Mouse (Mus musculus): Measurements from ENCODE around the gene Acbd4.

Acbd4 gene

DNA sequence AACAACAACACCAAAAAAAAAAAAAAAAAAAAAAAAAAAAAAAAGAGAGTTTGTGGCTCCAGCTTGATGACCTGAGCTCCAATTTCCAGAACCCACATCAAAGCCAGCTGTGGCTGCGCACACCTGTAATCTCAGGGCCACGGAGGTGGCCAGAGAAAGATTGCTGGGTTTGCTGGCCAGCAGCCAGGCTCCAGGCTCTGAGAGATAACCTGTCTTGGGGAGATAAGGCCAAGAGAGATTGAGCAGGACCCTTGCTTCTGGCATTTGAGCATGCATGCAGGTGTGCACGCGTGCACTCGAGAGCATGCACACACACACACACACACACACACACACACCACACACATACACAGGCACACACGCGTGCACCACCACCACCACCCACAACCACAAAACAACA is 8.2 kb upstream of the Acbd4 start:
- DNase-seq (ENCODE audit: low spot score in 2 of 2), result no peak

DNA sequence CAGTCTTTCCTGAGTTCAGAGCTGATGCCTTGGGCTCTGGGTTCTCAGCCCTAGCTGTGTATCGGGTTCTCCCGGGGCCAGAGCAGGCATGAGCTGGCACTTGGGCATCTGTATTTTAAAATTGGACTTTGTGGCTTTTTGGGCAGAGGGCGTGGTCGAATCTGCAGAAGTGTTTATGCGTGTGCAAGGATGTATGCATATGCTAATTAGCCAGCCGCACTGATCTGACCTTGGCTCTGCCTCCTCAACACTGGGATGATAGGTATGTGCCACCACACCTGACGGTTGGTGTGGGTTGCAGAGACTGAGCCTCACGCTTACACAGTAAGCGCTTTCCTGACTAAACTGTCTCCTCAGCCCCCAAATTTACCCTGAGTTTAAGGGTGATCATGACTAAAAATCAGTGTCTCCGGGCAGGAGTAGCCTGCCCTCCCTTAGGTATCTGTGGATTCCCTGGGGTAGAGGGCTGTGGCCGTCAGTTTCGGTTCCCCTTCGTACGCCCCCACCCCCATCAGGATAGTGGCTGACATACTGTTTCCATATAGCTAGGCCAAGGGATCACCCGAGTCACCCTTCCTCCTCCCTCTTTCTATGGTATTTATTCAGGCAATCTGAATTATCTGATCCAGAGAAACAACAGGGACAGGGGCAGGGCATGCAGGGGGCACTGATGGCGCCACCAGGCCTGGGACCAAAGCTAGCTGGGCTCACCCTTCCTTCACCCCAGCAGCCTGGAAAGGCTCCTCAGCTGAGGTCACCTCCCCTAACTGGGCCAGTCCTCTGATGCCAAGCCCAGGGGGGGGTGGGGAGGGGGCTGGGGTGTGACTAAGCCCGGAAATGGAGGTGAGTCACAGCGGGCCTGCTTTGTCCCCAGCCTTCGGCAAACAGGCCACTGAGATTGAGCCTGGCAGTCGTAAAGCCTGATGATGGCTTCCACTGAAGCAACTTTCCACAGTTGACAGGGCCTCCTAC is 7.3 kb upstream of the Acbd4 start:
- peak in 1 of 2 experiments; percentile 60 for DNase-seq (ENCODE audit: low spot score in 2 of 2)

DNA sequence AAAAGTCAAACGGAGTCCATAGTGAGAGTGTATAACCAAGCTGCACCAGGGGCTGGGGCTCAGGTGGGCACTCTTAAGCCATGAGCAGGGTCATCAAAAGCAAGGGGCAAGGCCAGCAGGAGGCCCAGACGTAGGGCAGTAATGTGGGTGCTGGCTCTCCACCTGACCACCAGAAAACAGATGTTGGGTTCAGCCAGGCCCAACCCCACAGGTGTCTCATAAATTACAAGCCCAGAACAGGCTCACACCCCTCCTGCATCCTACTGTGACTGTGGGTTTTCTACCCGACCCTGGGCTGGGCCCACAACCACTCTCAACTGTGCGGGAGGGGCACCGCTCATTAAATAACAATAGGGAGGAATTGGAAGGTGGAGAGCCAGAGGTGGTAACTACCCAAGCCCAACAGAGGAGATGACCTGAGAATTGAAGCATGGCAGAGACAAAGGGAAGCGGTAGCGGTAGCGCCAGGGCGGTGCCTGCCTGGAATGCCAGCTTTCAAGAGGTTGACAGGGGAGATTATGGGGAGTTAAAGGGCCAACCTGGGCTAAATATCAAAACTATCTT is 6.3 kb upstream of the Acbd4 start:
- DNase-seq (ENCODE audit: low spot score in 2 of 2), result no peak

- no peak for DNase-seq (ENCODE audit: low spot score in 2 of 2)
These were observed 5.7 kb upstream of the Acbd4 start for GRCm38 (mm10) chr11:103095801-103096200.

- no peak for DNase-seq (ENCODE audit: low spot score in 2 of 2)
These were observed 4.2 kb upstream of the Acbd4 start for GRCm38 (mm10) chr11:103096979-103097894.

DNA sequence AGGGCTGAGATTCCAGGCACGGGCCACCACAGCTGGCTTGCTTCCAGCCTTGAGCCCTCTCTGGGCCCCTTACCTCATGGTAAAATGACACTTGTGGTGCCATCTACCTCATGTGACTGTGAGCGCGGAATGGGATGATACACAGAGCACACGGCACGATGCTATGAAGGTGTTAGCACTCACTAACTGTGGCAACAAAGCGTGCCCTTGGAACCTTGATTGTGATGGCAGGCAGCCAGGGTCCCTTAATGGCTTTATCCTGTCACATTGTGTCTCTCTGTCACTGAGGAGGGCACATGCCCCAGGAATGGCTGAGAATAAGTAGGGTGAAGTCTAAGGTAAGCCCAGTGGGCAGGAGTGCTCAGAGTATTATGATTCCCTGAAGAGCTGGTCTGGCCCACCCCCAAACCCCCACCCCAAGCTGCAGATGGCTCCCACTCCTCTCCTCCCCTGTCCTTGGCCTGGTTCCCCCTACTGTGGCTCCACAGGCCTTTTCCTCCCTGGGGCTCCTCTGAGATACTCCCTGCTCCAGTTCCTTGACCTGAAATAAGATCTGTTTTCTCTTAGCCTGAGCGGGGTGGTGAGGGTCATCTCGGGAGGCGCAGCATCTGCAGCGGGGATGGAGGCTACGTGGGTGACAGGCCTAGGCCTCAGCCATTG is 2.8 kb upstream of the Acbd4 start:
- DNase-seq (ENCODE audit: low spot score in 2 of 2), result peak in 1 of 2 experiments; percentile 23

DNA sequence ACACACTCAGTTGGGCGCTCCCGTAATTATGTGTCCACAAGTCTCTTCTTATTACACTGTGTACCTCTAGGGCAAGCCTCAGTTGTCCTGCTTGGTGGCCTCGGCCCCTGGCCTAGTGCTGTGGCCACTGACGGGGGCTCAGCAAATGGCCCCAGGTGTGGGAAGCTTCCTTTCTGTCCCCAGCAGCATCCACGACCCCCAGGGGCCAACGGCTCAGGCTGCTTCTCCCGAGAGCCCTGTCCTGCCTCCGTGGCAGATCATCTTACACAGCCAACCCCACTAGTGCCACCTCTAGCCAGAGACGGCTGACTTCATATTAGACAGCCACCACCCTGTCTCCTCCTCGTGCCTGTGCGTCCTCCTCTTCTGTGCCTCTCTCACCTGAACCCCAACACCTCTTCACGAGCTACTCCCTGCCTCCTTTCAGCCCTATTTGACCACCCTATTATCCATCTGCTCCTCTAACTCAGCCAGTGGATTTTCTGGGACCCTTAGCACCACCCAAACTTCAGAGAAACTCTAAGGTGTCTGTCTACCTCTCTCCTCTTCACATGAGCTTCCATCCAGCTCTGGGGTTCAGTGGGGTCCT is 2.0 kb upstream of the Acbd4 start:
- no peak for DNase-seq (ENCODE audit: low spot score in 2 of 2)

DNA sequence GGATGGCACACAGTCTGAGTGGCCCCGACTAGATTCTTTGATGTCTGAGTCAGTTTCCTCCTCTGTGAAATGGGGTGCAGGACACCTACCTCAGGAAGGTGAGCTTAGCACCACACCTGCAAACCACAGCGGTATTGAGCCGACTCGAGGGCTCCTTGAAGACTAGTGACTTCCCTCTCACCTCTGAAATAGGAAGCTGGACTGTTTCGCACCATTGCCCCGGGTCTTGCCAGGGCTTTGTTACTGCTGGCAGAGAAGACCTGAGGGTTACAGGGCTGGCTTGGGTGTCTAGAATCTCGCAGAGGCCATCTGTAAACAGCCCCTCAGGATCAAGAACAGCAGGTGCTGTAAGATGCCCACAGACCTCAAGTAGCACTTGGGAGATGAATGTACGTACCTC is 1.1 kb upstream of the Acbd4 start:
- no peak for DNase-seq (ENCODE audit: low spot score in 2 of 2)

DNA sequence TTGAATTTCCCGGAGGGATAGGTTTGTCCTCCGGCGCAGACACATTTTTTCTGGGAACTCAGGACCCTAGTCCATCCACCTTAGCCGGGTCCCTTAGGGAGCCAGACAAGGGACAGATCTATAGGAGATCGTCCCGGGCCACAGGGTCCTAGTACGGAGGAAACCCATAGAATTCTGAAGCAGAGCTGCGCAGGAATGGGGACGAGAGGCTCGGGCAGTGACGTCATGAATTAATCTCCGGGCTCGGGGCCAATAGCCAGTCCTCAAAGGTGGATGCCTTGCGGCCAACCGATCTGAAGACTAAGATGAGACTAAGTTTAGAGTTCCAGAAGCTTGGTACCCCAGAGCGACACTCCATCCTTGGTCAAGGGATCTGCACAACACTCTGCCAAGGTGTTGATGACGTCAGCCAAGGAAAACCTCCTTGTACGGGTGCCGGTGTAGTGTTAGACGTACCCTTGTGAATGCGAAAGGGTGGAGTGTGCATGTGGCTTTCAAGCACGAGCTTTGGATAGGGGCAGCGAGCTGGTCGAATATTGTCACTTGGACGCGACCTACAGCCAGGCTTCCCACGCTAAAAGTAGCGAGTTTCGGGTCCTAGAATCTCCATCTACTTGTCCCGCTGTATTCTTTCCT is 502 bp downstream of the Acbd4 start:
- peak; percentile 84 to 85 for DNase-seq (ENCODE audit: low spot score in 2 of 2)

- peak; percentile 97 to 98 for DNase-seq (ENCODE audit: low spot score in 2 of 2)
These were observed 1.4 kb downstream of the Acbd4 start for GRCm38 (mm10) chr11:103102725-103103349.

DNA sequence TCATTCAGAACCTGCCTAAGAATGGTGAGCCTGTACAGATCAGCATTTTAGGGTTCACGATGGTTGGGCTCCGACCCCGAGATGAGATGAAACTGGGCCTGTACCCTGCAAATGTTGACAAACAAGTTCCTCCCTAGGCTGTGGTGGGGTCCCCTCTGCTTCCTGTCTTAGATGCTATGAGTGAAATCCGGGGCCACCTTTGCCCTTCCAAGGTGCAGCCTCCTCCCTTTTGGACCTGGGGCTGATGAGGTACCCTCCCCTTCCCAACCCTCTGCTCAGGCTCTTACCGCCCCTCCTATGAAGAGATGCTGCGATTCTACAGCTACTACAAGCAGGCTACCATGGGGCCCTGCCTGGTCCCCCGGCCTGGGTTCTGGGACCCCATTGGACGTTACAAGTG is 2.1 kb downstream of the Acbd4 start:
- no peak for DNase-seq (ENCODE audit: low spot score in 2 of 2)

DNA sequence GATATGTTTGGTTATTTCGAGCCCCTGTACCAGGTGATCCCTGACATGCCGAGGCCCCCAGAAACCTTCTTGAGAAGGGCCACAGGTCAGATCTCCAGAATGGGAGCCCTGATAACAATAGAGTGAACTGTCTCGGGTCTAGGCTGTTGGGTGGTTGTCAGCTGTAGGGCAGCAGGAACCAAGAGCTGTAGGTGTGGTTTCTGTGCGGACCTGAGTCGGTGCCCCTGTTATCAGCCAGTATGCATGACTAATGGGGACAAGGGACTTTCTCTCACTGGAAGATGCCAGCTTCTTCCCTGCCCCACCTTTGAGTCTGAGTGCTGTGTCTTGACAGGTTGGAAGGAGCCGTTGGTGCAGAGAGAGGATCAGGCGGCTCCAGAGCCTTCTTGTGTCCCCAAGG is 3.0 kb downstream of the Acbd4 start:
- no peak for DNase-seq (ENCODE audit: low spot score in 2 of 2)

- no peak for DNase-seq (ENCODE audit: low spot score in 2 of 2)
These were observed 3.8 kb downstream of the Acbd4 start for GRCm38 (mm10) chr11:103105180-103105725.

GRCm38 (mm10) chr11:103105810-103106209 is 4.3 kb downstream of the Acbd4 start:
- DNase-seq (ENCODE audit: low spot score in 2 of 2), result no peak

DNA sequence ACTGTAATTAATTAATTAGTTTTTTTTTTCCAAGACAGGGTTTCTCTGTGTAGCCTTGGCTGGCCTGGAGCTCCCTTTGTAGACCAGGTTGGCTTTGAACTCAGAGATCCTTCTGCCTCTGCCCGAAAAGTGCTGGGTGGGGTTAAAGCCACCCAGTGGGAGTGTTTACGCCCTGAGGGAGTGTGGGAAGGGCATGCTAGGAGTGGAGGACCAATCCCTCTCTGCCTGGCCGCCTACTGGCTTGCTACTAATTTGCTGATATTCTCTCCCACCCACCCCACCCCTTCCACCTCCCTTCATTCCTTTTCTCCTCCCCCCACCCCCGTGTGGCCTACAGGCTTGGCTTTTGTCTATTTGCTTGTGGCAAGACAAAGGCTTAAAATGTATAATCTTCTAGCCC is 4.9 kb downstream of the Acbd4 start:
- no peak for DNase-seq (ENCODE audit: low spot score in 2 of 2)

GRCm38 (mm10) chr11:103111301-103111700 is 9.8 kb downstream of the Acbd4 start:
- no peak for DNase-seq (ENCODE audit: low spot score in 2 of 2)

GRCm38 (mm10) chr11:103111881-103112551 is 10.5 kb downstream of the Acbd4 start:
- DNase-seq (ENCODE audit: low spot score in 2 of 2), result peak; percentile 84 to 87

- DNase-seq (ENCODE audit: low spot score in 2 of 2), result no peak
These were observed 11.1 kb downstream of the Acbd4 start for GRCm38 (mm10) chr11:103112552-103112912.

- DNase-seq (ENCODE audit: low spot score in 2 of 2), result no peak
These were observed 11.5 kb downstream of the Acbd4 start for GRCm38 (mm10) chr11:103113005-103113404.
